Mouse (Mus musculus): ENCODE measurements at regions not wholly inside any gene's neighbourhood (a gene's known extent, or its start where the extent isn't known, plus 50 kb on each side); places are given as distances from the start of the nearest gene placed in this dataset.

DNA sequence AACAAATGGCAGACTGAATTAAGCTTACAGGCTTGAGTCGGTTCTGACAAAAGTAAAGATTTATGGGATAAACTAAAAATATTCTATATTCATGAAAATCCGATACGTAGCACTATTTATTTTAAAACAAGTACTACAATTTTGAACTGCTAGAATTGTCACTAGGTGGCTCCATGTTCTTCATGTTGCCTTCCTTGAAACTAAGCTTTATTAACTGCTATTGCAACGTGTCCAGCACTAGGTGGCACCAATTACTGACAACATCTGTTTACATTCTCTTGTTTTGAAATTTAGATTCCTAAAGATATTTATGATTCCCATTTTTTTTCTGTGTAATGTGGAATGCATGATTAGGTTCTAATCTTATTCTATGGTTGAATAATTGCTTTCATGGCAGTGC is 60.1 kb downstream of the Fam47c start:
- Histone ChIP-seq H3K4me2 (ENCODE audit: low read depth, low read length, poor library complexity, severe bottlenecking) (no peak overlapping the region), H3K36me3 (ENCODE audit: insufficient read depth, low read length) (no peaks in the 10 kb centered on the region), H3K27ac (ENCODE audit: low read depth, low read length) (no peak overlapping the region), H3K9me3 (ENCODE audit: low read length) (no peaks in the 10 kb centered on the region), H3K4me1 (ENCODE audit: insufficient read depth, low read length) (no peaks in the 10 kb centered on the region), H3K27me3 (ENCODE audit: insufficient read depth, low read length) (no peaks in the 10 kb centered on the region), H3K9ac (replicated peaks; ENCODE audit: low read length, poor library complexity, severe bottlenecking) (no peak overlapping the region), H3K4me3 (ENCODE audit: low read depth, low read length) (no peak overlapping the region)
- WGBS, result 63% methylated on average over 4 of the region's 4 CpGs
- no peak for ATAC-seq (ENCODE audit: low FRiP score)
- peak; percentile 61 for DNase-seq (ENCODE audit: low spot score)
- TF ChIP-seq CTCF (IDR thresholded peaks at IDR 0.05), result peak; percentile 79

All from midbrain, postnatal 0 days (tissue).